Mouse (Mus musculus): ENCODE measurements around the gene Clec1b.

DNA sequence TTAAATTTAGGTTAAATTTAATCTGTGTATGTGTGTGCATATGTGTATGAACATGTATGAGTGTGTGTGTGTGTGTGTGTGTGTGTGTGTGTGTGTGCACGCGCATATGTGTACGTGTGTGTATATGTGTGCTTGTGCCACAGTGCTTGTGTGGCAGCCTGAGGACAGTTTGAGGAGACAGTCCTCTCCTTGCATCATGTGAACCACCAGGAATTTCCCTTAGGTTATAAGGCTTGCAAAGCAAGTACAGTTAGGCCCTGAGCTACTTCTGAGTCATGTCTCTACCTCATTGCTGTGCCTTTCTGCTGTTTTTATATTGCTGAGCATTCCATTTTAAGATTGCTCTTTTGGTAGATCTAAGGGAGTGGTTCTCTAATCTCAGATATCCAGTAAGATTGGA, 46.0 kb upstream of the Clec1b start:
- TF ChIP-seq CTCF (IDR thresholded peaks at IDR 0.05; ENCODE audit: control insufficient read depth, insufficient read depth, low read length): no peak
- no peak for TF ChIP-seq POLR2A (IDR thresholded peaks at IDR 0.05; ENCODE audit: borderline replicate concordance, control insufficient read depth, low read depth, low read length)

Measured in bone marrow, adult 2 months (tissue).